Mouse (Mus musculus) kidney, embryonic 14.5 days (tissue): ENCODE measurements around the gene Nudt2. TPM values are rescaled to one million over a fixed set of nuclear protein-coding genes. Genes with fewer than 3 reads are reported as not detected.

Experiments used
- ATAC-seq: fragments of 200-750 bp; cut with Nextera tagmentation; 2 replicates; pipeline ENCODE4 v1.8.0; 2017; ENCODE audit warnings: moderate number of reproducible peaks, mild to moderate bottlenecking, moderate TSS enrichment, moderate library complexity; ENCODE audit not compliant: low FRiP score, low TSS enrichment
- H3K27ac ChIP-seq: fragments of 300-500 bp; sonication (generic); 2 replicates; pipeline ENCODE4 v1.5.1; 2014; ENCODE audit warnings: low read depth, mild to moderate bottlenecking, low read length, moderate library complexity, mixed read lengths
- H3K27me3 ChIP-seq: fragments of 300-500 bp; sonication (generic); 2 replicates; pipeline ENCODE4 v1.6.1; 2014; ENCODE audit warnings: mild to moderate bottlenecking, low read length; ENCODE audit not compliant: control insufficient read depth, insufficient read depth
- H3K36me3 ChIP-seq: fragments of 300-500 bp; sonication (generic); 2 replicates; pipeline ENCODE4 v1.6.1; 2014; ENCODE audit warnings: low read length, mixed read lengths; ENCODE audit not compliant: control insufficient read depth, insufficient read depth
- H3K4me1 ChIP-seq: fragments of 300-500 bp; sonication (generic); 2 replicates; pipeline ENCODE4 v1.6.1; 2014; ENCODE audit warnings: low read length, mixed read lengths; ENCODE audit not compliant: control insufficient read depth, insufficient read depth
- H3K4me2 ChIP-seq: fragments of 300-500 bp; sonication (generic); replicated peaks from 2 replicates; pipeline ENCODE4 v1.6.1; 2014; ENCODE audit warnings: low read depth, mild to moderate bottlenecking, low read length
- H3K4me3 ChIP-seq: fragments of 300-500 bp; sonication (generic); 2 replicates; pipeline ENCODE4 v1.5.1; 2014; ENCODE audit warnings: mild to moderate bottlenecking, low read length
- H3K9ac ChIP-seq: fragments of 300-500 bp; sonication (generic); 2 replicates; pipeline ENCODE4 v1.6.1; 2014; ENCODE audit warnings: low read depth, mild to moderate bottlenecking, low read length, moderate library complexity
- H3K9me3 ChIP-seq: fragments of 300-500 bp; sonication (generic); 2 replicates; pipeline ENCODE4 v1.6.1; 2016; ENCODE audit warnings: low read length; ENCODE audit not compliant: control insufficient read depth
- WGBS: fragments of 180-500 bp; shearing (Covaris S2); extraction: QIAGEN DNeasy Blood & Tissue Kit; methylation state at CpG from one replicate; pipeline ENCODE4 v1.1.7; 2014; 5-methylcytosine and 5-hydroxymethylcytosine counted together
- polyA plus RNA-seq: library from polyadenylated mRNA; unstranded; fragments of >200 nt; fragmentation: Nextera tagmentation; extraction: Ambion mirVana; gene quantifications from 2 replicates; pipeline ENCODE4 v1.2.1, GENCODE M21; 2014

Gene Nudt2
- polyA plus RNA-seq, 1 experiment from 2014 or later, result 61.5 TPM

DNA sequence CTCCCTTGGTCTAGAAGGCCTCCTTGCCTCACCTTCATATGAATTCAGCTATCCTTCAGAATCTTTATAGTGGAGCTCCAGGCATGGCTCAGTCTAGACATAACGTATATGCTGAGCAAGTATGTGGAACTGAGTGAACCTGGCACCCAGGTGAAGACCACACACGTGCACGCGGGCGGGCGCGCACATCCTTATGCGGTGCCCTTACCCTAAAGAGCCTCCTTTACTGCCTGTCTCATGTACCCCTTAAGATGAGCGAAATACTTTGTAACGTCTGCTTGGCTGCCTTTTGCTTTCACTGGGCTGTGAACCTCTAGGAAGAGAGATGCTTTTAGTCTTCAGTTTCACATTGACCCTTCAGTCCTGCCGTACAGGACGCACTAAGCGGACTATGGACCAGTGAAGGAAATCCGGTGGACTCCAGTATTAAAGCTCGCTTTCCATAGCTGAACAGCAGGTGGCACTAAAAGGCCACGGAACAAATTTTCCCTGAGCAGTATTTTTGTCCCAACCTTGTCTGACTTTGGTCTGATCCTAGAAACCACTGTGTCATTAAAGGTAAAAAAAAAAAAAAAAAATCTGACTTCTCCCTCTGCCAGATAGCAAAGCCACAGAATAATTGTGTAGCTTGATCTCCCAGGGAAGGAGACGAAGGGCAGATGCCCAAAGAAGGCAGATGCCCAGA, 3.6 kb downstream of the Nudt2 start:
- no peaks in the 10 kb centered on the region for H3K27me3 ChIP-seq
- H3K9me3 ChIP-seq, result no peaks in the 10 kb centered on the region
- no peak overlapping the region for H3K9ac ChIP-seq
- no peaks in the 10 kb centered on the region for H3K36me3 ChIP-seq
- WGBS, result 61% methylated on average over 17 of the region's 17 CpGs
- H3K4me1 ChIP-seq, result peaks cover 6% of the 10 kb centered on the region; the same call in 1 of the 2 replicates
- H3K4me2 ChIP-seq, result no peak overlapping the region
- no peak overlapping the region for H3K4me3 ChIP-seq
- H3K27ac ChIP-seq, result no peak overlapping the region
- ATAC-seq, result no peak

DNA sequence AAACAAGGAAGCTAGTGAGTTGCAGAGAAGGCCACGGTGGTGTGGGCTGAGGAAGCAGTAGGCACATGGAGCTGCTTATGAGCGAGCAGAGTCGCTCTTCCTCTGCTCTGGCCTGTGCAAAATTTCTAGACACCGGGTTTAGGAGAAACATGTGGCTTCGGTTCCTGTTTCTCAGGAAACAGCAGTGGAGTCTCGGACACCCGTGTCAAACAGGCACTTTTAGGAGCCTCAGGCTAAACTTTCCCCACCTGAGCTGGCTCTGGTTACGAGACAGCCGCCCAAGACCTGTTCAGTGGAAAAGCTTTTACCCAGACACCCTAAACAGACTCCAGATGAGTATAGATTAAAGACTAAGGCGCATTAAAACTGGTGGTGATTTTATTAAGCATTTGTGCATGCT, 4.2 kb downstream of the Nudt2 start:
- WGBS, result 72% methylated on average over 10 of the region's 10 CpGs
- ATAC-seq, result no peak
- Histone ChIP-seq H3K4me1 (no peaks in the 10 kb centered on the region), H3K27ac (no peak overlapping the region), H3K9ac (no peak overlapping the region), H3K9me3 (no peaks in the 10 kb centered on the region), H3K36me3 (no peaks in the 10 kb centered on the region), H3K4me3 (no peak overlapping the region), H3K4me2 (no peak overlapping the region), H3K27me3 (no peaks in the 10 kb centered on the region)

GRCm38 (mm10) chr4:41470051-41470683, 5.2 kb downstream of the Nudt2 start:
- Histone ChIP-seq H3K27ac (no peak overlapping the region), H3K4me3 (no peak overlapping the region), H3K4me2 (no peak overlapping the region), H3K9ac (no peak overlapping the region), H3K36me3 (no peaks in the 10 kb centered on the region), H3K4me1 (no peaks in the 10 kb centered on the region), H3K27me3 (no peaks in the 10 kb centered on the region), H3K9me3 (no peaks in the 10 kb centered on the region)
- WGBS, result 67% methylated on average over 7 of the region's 7 CpGs
- ATAC-seq, result no peak

- 56% methylated on average over 5 of the region's 5 CpGs for WGBS
- no peaks in the 10 kb centered on the region for H3K9me3 ChIP-seq
- H3K4me3 ChIP-seq, result no peak overlapping the region
- no peak for ATAC-seq
- no peak overlapping the region for H3K27ac ChIP-seq
- H3K4me2 ChIP-seq, result no peak overlapping the region
- no peaks in the 10 kb centered on the region for H3K4me1 ChIP-seq
- no peak overlapping the region for H3K9ac ChIP-seq
- no peaks in the 10 kb centered on the region for H3K27me3 ChIP-seq
- no peaks in the 10 kb centered on the region for H3K36me3 ChIP-seq
Measured at GRCm38 (mm10) chr4:41470684-41471383, 5.9 kb downstream of the Nudt2 start.

DNA sequence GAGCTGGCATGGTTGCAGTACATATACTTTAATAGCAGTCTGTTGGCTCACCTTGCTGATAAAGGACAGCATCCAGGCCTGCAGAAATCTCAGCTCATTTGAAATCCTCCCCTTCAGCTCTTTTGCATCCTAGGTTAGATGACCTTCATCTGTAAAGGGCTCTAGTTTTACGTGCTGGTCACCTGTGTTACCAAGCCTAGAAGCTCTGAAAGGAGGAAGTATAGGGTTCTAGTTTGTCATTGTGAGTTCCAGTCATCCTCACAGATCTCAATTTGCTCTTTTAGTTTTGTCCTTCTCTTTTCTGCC, 6.4 kb downstream of the Nudt2 start:
- Histone ChIP-seq H3K9me3 (no peaks in the 10 kb centered on the region), H3K27me3 (no peaks in the 10 kb centered on the region), H3K27ac (no peak overlapping the region), H3K36me3 (no peaks in the 10 kb centered on the region), H3K9ac (no peak overlapping the region), H3K4me2 (no peak overlapping the region), H3K4me1 (no peaks in the 10 kb centered on the region), H3K4me3 (no peak overlapping the region)
- ATAC-seq, result no peak
- WGBS, result 100% methylated on average over 1 of the region's 1 CpGs

DNA sequence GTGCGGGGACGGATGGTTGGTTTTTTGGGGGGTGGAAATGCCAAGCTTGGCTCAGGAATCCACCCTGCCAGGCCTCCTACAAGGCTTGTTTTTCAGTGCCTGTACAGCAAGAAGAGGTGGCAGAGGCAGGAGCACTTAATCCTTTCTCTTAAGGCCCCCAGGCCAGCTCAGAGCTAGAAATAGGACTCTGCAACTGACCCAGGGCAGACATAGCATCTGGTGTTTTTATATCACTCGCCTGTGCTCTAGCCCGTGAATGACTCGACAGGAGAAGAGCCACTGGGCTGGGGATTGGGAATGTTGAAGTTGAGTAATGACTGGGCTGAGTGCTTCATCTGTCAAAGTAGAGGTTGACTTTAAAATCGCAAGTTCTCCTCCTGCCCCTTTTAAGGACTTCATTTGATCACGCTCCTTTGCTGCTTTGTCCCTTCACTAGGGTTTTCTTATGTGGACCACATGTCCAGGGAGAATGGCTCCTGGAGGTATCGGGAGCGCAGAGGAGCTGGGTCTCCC, 12.8 kb downstream of the Nudt2 start:
- H3K9me3 ChIP-seq, result no peaks in the 10 kb centered on the region
- no peak overlapping the region for H3K9ac ChIP-seq
- H3K27me3 ChIP-seq, result no peaks in the 10 kb centered on the region
- H3K36me3 ChIP-seq, result peaks cover 13% of the 10 kb centered on the region
- no peak for ATAC-seq
- peaks cover 9% of the 10 kb centered on the region; the same call in 1 of the 2 replicates for H3K4me1 ChIP-seq
- H3K4me2 ChIP-seq, result no peak overlapping the region
- H3K4me3 ChIP-seq, result no peak overlapping the region
- WGBS, result 75% methylated on average over 9 of the region's 9 CpGs
- no peak overlapping the region for H3K27ac ChIP-seq

- Histone ChIP-seq H3K27me3 (no peaks in the 10 kb centered on the region), H3K9ac (no peak overlapping the region), H3K4me2 (no peak overlapping the region), H3K4me3 (no peak overlapping the region), H3K9me3 (no peaks in the 10 kb centered on the region), H3K36me3 (peaks cover 13% of the 10 kb centered on the region), H3K27ac (no peak overlapping the region), H3K4me1 (peaks cover 9% of the 10 kb centered on the region; the same call in 1 of the 2 replicates)
- ATAC-seq, result no peak
- 74% methylated on average over 4 of the region's 4 CpGs for WGBS
Measured at GRCm38 (mm10) chr4:41478751-41479455, 14.0 kb downstream of the Nudt2 start.

DNA sequence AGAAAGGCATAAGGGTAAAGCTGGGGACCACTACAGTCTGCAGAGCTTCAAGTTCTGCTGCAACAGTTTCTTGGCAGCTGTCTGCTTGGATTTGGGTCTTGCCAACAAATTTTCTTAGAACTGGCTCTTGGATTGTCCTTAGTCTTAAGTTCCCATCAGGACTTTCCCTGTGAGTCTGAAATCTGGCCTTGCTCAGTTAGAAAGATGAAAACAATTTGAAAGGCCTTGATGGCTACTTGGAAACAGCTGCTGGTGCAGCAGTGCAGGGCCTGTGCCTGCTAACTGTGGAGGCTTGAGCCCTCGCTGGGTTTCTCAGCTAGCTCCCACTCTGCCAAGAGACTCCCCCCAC, 14.5 kb downstream of the Nudt2 start:
- no peak for ATAC-seq
- Histone ChIP-seq H3K27ac (no peak overlapping the region), H3K4me2 (no peak overlapping the region), H3K36me3 (peaks cover 13% of the 10 kb centered on the region), H3K4me3 (no peak overlapping the region), H3K4me1 (peaks cover 9% of the 10 kb centered on the region; the same call in 1 of the 2 replicates), H3K9ac (no peak overlapping the region), H3K9me3 (no peaks in the 10 kb centered on the region), H3K27me3 (no peaks in the 10 kb centered on the region)
- 81% methylated on average over 1 of the region's 1 CpGs for WGBS
